Mouse (Mus musculus): ENCODE results near the gene Cyp24a1.
"Not testable (repeated sequence)": the region's sequence is repeated elsewhere in the genome, so short reads cannot be mapped to it uniquely, and the experiment has no call there.

The Cyp24a1 gene

DNA sequence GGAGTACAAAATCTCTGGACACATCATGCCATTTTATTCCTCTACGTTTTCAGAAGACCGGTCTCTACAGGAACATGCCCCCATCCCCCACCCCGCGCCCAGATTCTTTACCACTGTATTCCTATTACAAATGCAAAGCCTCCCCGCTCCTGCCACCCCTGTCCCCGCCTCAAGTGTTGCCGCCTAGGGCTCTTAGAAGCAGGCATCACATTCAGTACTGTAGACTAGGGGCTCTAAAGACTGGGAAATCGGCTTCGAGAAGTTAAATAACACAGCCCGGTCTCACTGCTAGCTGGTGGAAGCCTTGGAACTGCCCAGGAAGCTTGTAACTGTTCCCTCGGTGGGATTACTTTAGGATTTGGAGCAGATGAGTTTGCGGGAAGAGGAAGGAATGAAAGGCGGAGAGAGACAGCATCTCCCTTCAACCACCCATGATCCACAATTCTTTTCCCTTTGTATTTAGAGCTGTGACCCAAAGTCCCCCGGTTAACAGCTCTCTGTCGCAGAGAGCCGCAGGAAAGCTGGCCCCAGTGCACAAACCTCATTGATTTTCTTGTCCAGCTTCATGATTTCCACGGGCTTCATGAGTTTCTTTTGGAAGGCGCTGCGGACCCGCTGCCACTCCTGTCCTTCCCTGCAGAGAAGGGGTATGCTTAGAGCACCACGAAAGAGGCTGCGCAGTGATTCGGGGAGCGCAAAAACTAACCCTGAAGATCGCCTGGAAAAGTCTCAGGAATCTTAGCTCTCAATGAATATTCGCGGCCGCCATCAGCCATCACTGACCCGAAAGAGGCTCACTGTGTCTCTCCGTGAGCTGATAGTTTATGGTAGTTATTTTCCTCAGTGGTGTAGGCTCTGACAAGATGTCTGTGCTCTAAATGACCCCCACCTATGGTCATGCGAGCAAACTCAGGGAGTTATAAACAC is 1.9 kb downstream of the Cyp24a1 start:
- no peak for DNase-seq

DNA sequence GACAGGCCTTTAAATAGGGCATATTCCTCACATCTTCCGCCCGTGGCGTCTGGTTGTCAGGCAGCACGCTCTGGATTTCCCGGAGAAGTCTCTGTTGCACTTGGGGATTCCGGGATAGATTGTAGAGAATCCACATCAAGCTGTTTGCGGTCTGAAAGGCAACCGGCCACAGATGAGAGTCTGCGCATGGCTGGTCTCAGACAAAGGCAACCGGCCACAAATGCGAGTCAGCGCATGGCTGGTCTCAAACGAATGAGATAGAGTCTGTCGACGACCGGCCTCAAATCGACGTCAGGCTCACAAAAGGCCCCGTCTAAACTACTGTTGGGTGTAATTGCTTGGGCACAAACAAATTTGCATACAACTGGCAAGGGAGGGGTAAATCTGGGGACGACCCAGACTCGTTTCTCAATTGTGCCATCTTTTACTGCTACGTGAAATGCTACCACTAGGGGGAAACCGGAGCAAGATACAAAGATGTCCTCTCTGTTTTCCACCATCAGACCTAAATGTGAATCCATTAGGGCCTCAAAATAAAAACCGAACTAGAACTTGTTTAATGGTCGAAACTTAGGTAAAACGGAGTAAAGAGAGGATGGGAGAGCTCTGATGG is 8.9 kb downstream of the Cyp24a1 start:
- no peak for DNase-seq

DNA sequence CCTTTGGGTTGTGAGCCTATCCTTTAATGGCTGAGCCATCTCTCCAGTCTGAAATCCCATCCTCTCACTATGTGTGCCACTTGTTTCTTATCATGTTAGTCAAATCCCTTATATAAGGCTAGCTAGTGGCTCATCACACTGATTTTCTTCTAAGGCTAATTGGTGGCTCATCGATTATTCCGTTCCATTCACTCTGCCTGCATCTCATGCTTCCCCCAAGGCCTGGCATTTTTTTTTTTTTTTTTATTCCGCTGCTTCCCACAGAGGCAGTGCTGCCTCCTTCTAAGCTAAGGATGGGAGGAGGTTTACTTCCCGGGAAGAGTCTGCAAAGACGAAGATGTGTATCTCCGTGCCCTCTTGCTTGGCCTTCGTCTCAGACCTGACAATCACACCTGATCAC is 9.7 kb downstream of the Cyp24a1 start:
- DNase-seq: no peak

DNA sequence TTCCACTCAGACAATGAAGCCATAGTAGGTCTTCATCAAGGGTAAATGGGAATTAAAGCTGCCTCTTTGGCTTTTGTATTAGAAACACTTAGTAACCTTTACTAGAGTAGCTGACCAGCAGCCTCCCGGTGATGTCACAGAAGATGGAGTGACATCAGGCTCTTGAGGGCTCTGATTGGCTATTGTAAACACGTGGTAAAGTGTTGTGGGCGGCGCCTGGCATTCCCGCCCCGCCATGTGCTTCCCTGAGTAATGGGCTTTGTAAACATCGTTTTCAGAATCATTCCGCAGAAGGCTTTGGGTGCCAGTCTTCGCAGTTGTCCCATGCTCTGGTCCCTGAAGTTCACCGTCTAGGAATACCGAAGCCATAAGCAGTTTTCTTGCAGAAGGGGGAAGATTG is 13.0 kb downstream of the Cyp24a1 start:
- no peak for DNase-seq

DNA sequence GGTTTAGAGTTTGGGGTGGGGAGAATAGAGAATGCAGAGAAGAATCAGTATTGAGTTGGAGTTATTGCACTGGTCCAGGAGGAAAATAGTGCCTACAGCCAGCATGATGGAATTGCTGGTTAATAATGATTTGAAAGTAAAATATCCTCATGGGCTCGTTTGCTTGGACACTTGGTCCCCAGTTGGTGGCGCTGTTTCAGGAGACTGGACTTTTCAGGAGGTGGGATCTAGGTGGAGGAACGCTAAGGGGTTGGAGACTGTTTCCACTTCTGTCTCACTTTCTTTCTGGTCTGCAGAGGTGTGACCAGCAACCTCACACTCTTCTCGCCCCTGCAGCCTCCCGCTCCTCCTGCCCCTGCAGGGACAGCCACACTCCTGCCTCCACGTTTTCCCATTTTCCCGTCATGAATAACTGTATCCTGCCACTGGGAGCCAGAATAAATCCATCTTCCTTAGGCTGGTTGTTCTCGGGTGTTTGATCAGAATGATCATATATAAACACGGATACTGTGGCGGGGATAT is 14.9 kb downstream of the Cyp24a1 start:
- DNase-seq: no peak

DNA sequence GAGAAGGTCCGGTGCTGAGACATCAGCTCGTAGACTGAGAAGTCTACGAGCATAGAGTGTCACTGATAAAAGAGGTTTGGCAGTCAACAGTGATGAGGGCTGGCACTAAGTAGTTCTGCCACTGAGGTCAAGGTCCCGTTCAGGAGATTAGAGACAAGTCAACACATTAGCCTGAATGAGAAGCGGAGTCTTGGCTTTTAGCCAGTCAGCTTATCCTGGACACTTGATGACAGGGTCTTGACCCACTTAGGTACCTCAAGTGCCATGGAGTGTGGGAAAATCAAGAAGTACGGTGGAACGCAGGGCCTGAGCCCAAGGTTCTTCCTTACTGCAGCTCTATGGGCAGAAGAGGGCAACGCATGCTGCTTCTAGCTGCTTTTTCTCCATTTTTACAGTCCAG is 20.3 kb downstream of the Cyp24a1 start:
- DNase-seq: no peak

DNA sequence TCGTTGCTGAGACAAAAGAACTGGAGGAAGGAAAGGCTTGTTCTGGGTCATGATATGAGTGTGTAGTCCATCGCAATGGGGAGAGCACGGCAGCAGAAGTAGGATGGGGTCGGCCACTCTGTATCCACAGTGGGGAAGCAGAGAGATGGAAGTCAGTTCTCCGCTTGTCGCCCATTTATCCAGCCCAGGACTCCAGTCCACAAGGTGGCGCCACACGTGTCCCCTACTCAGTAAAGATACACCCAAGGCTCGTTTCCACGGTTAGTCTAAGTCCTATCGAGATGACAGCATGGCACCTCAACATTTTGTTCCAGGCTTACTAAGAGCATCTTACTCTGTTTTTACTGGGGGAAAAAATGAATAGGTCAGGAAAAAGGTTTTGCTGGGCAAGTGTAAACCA is 20.7 kb downstream of the Cyp24a1 start:
- no peak for DNase-seq

DNA sequence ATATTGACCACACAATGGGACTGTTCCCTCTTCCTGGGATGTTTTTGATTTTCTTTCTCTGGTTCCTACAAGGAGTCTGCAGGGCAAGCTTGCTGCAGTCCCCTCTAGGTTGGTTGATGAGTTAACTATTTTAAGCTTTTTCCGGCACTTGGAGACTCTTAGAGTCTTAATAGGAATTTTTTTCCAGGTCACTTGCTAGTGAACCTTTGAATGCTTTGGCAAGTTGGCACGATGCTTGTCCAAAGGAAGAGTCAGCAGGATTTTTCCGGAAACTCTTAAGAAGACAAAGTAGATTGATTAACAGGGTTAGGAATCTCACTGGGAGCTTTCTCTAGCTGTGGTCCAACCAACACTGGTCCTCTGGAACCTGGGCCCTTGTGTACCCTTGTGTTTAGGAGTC is 21.8 kb downstream of the Cyp24a1 start:
- DNase-seq: no peak

DNA sequence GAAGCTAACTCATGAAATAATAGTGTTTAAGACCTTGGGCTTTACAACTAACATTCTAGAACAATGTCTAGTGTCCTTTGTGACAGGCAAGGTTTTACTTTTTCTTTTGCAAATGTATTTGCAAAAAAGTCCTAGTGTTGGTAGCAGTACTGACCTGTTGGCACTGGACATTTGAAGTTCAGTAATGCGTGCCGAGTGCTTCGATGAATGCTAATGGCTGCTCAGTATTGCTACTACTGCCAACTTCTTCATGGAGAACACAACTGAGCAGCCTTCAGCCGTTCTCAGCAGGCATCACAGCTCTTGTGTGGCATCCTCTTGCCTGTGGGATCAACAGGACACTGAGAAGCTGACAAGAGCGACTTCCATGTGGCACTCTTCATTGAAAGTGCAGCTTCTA is 22.8 kb downstream of the Cyp24a1 start:
- DNase-seq: no peak

DNA sequence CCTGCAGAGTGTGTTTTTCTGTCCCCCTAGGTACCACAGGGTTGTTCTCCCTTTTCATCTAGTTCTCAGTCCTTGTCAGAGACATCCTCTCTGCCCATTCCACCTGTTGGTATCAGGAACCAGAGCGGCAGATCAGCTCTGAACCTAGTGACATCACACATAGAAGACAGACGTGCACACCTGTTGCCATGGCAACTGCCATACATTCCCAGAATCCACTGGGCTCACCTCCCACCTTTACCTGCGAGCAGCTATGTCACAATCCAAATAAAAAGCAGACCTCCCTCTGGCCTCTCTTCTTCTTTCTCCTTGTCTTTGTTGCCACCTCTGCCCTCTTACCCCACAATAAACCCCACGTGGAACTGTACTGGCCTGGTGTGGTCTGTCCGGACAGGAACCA is 26.4 kb downstream of the Cyp24a1 start:
- DNase-seq: no peak

DNA sequence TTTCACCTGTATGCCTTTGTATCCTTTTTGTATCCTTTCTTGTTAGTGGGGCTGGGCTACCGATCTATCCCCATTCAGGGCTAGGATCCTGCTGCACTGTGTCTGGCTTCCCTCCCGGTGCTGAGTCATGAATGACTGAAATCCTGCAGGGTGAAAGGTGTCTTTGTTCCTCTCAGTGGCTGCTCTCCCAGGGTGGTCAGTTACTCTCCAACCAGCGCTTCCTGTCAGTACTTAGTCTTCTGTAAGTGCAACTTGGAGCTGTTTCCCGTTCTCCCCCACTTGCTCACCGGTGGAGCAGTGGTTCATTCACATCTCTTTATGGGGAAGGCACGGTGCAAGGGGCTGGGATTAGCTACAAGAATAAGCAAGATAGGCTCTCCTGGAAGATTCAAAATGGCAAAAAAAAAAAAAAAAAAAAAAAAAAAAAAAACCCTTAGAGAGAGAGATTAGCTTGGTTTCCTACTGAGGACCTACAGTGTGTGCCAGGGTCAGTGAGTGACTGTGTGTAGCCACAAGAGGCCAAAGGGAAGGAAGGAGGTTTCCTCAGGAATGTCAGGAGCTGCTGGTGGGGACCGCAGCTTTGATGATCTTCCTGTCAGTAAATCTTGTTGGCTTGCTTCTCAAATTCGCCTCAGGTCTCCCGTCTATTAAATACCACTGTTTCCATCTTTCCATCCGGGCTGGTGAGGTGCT is 27.2 kb downstream of the Cyp24a1 start:
- peak; percentile 12 to 13 for DNase-seq

DNA sequence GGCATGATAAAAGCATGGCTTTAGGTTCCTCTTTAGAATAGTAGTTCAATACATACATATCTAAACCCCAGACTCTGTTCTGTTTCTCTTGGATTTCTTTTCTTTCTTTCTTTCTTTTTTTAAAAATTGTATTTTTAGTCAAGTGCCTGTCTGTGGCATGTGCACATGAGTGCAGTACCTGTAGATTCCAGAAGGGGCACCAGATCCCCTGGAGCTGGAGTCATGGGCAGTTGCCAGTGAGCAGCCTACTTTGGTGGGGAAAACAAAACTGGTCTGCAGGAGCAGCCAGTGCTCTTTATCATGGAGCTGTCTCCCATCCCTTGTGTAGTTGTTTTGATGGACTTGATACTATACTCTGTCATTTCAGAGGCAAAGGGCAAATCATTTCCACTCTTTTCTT is 28.9 kb downstream of the Cyp24a1 start:
- no peak for DNase-seq

DNA sequence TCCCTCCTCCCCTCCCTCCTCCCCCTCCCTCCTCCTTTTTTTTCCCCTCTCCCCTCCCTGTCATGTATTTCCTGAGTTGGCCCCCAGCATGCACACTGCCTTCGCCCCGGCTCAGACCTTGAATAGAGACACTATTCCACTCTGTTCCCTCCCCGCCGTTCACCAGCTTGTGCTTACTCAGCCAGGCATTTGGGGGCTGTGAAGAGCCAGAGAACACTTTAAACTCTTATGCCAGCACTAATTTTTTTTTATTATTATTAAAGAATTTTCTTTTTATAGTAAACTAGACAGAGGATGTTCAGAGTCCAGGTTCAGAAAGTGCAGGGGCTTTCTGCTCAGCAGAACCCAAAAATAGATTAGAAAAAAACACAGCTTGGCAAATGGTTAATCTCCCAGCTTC is 32.1 kb downstream of the Cyp24a1 start:
- no peak for DNase-seq

DNA sequence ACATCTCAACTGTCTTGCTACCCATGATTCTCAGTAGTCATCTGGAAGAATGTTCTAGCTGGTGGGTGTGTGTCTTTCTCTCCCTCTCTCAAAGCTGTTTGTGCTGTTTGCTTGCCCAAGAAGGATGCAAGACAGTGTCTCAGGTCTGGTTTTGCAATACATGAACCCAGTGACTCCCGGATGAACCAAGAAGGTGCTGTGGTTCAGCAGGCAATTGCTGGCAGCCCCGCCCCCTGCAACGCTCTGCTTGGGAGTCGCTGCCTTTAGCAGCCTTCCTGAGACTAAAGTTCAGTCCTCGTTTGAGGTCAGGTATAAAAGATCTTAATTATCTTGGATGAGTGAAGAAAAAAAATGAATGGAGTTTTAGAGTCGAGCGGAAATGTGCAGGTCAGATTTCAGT is 35.3 kb downstream of the Cyp24a1 start:
- no peak for DNase-seq

DNA sequence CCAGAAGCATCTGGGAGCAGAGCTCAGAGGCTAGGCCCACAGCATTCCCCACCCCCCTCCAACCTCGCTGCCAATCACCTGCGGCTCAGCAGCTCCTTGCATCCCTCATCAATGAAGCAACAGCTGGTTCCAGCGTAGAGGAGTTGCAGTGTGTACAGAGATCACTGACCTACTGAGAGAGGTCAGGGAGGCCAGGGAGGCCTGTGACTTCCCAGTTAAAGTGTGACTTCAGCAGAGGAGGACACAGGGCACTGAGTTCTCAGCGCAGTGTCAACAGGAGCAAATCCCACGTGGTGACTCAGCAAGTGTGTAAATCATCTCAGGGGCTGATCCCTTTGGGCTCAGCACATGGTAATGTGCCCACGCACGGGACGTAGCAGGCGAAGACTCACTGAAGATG is 37.1 kb downstream of the Cyp24a1 start:
- DNase-seq: no peak

DNA sequence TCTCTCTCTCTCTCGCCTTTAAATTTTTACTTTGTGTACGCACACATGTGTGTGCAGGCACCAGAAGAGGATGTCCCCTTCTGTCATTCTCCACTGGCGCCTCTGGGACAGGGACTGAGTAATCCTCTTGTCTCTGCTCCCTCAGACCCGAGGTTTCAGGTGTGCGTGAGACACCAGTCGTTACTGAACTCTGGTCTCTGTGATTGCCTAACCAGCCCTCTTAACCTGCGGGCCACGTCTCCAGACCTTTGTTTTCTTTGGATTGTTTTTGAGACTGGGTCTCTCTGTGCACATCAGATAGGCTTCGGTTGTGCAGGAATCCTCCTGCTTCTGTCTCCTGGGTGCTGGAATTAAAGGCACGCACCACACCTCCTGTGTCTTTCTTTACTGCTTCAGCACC is 37.8 kb downstream of the Cyp24a1 start:
- no peak for DNase-seq

DNA sequence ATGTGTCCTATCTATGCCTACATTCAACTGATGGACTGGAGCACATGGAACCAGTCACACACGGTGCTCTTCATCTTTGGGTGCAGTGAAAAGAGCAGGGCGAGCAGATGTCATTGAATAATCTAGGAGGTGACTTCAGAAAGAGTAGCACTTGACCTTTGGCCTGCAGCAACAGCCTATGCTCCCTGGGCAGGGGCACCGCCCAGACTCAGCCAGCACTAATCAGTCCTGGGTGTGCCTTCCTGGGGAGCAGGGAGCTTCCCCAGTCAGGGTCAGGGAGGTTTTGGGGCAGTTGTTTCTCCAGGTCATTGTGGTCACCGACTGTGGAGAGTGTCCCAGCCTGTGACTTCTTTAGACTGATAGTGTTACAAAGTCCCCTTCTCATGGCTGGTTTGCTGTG is 43.1 kb downstream of the Cyp24a1 start:
- not testable (repeated sequence) for DNase-seq

DNA sequence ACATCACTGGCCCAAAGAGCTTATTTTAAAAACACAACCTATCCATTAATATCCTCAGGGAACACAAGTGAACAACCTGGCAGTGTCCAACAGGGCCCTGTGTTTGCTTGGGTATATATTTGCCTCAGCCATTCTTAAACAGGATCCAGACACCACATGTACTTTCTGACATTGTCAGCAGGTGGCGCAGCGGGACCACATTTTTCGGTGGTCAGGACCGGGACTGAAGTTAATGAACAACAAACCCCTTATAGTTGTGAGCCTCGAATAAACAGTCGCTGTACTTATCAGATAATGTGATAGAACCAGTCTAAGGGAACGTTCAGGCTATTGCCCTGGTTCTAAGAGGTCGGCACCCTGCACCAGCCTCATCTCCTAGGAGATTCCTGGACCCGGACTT is 46.0 kb downstream of the Cyp24a1 start:
- peak; percentile 62 to 65 for DNase-seq

DNA sequence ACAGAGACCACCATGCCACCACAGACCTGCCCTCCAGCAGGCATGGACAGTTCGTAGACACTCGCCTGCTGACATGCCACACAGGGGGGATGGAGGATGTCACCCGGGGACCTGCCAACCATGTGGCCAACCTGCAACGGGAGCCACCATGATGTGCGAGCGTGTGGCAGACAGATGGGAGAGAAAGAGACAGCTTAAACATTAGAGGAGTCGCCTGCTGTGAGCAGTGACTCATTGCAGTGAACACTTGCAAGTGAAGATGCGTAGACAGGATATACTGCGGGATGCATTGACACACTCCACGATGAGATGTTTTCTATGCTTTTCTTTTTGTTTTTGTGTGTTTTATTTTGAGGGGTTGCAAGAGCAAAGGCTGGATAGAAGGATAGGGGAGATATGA is 49.3 kb downstream of the Cyp24a1 start:
- no peak for DNase-seq

DNA sequence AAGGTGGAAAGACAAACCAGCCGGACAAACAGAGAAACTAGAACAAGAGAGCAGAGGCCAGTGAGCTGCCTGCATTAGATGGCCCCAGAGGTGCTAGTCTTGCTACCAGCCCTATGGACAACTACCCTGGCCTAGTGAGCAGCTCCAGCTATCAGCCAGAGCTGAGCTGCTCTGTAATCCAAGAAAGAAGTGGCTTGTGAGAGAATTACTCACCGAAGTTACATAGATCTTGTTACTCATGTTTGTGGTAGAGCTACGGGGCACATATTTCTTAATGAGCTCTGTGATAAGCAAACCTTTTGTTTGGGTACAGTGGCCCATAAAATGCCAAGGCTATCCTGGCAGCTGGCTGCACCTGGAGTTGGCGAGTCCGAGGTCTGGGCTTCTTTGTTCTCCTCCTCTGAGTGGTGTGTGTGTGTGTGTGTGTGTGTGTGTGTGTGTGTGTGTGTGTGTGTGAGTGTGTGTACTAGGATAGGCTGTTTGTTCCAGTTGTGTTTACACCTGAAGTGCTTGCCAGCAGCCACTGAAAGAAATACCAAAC is 50.0 kb downstream of the Cyp24a1 start:
- DNase-seq: no peak

DNA sequence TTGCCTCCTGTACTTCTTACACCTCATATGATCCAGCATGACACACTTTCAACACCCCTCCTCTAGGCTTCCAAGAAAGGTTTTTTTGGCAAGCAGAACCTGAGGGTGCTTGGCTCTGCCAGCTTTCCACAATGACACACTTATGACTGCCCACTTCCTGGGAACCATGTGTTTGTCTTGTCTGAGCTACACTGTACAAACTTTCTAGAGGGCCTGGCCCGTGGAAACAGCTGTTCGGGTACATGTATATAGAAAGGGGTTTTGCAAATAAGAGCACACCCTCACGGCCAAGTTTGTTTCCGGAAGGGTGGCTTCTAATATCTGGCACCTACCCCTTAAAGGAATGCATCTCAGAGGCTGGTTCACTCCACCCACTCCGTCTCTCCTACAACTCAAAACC is 51.1 kb downstream of the Cyp24a1 start:
- DNase-seq: no peak

DNA sequence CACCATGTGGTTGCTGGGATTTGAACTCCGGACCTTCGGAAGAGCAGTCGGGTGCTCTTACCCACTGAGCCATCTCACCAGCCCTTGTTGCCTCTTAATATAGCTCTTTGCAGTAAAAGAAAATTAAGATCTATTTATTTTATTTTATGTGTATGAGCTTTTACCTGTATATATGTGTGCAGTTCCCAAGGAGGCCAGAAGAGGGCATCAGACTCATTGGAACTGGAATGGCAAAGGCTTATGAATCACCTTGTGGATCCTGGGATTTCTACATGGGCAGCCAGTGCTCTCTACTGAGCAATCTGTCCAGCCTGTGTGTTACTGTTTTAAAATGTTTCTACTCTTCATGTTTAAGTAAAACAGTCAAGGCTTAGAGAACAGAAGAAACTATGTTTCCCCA is 54.4 kb downstream of the Cyp24a1 start:
- peak in 1 of 2 experiments; percentile 23 for DNase-seq

DNA sequence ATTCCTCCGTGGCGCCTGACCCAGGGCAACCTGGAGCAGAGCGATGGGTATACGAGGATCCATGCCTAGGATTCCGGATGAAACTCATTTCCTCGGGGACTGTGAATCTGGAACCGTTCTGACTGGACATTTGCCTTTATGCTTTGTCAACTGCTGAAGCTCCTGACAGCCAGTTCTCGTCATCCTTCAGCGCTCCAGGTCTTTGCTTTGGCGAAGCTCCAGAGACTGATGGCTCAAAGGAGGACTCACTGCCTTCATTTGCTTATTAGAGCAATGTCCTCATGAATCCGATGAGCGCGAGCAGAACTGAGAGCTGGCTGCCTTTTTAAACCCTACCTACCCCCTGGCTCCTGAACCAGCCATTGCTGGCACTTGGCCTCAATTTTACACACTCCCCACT is 58.2 kb downstream of the Cyp24a1 start:
- DNase-seq: no peak

Measured in cerebellum, postnatal 36 days (tissue).